Mouse (Mus musculus) hematopoietic stem cell, adult 5-6 weeks (primary cell): Measurements from ENCODE around the gene Pde6h. TPM values are rescaled to one million over a fixed set of nuclear protein-coding genes. Genes with fewer than 3 reads are reported as not detected.
"Not testable (repeated sequence)": the region's sequence is repeated elsewhere in the genome, so short reads cannot be mapped to it uniquely, and the experiment has no call there.

Source experiments
- ATAC-seq, 2 experiments: fragments of 125-278 bp in 1 of 2; replicated peaks in 1 of 2; 2 replicates each; pipeline ENCODE4 v1.8.0; 2016 to 2017; ENCODE audit warnings: inconsistent platforms in 2 of 2, mild to moderate bottlenecking in 2 of 2, moderate number of reproducible peaks in 2 of 2, low read depth in 1 of 2, moderate TSS enrichment in 1 of 2; ENCODE audit not compliant: low FRiP score in 2 of 2, poor library complexity in 2 of 2, severe bottlenecking in 2 of 2, insufficient read depth in 1 of 2, low TSS enrichment in 1 of 2
- total RNA-seq: library from RNA; stranded (forward); fragments of 172-1452, 232-1000 nt; gene quantifications from 2 replicates; pipeline ENCODE4 v1.2.3, GENCODE M21; 2017

Gene Pde6h
- total RNA-seq, 1 experiment from 2014 or later = not detected

DNA sequence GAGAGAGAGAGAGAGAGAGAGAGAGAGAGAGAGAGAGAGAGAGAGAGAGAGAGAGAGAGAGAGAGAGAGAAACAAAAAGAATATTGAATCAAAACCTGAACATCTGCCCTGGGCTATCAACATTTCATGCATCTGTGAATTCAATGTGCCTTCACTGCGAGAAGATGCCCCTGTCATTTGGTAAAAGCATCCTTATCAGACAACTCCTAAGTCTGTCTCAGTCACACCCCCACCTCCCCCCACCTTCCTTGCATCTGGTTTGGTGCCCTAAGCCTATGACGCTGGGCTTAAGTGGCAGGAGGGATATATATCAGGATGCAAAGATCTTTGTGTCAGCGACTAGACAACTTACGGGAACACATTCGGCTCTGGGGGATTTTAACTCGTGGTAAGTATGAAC is 30.6 kb downstream of the Pde6h start:
- ATAC-seq = no peak

DNA sequence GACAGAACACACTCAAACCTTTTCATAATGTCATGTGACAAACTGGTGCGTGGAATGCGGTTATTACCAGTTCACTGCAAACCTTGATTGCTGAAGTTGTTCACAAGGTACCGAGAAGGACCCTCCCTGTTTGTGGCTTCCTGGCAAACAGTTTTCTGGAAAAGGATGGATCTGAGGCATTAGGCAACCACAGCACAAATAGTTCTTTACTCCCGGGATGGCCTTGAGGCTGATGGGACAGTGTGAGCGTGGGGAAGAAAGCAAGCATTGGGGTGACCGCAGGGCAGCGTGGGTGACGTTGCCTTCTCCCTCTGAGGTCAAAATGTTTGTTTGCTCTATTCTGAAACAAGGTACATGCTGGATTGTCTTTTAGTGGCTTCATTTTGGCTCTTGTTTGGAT is 31.1 kb downstream of the Pde6h start:
- ATAC-seq = no peak

DNA sequence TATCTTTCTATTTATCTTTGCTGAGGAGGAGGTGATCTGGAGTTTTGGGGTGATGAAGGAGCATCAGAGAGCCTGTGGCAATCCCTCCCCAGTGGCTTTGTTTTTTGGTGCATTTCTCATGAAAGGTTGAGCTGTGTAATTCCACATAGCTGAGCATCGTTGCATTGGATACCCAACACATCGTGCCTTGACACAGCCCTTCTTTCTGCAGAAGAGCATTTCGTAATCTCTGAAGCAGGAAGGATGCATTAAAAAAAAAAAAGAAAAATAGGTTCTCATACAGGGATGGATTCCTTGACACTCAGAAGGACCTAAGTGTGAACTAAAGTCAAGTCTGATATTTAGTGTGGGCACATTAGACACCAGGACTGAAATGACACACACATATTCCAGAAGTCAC is 31.6 kb downstream of the Pde6h start:
- ATAC-seq = no peak

DNA sequence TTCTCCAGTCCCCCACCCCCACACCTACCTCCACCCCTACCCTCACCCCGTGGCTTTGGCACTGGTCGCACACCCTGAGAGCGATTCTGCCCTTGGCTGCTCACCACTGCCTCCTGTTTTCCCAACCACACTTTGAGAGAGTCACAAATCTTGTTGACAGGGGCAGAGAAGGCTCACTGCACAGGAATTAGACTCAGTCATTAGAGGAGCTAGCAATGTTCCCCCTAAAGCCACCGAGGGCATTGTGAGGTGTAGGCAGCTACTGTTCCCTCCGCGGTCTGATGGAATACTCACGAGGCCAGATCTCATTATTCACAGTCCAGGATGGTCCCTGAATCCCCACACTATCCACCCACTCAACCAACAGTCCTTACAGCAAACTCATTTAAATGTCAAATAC is 33.4 kb downstream of the Pde6h start:
- ATAC-seq = peak; percentile 91 to 93

DNA sequence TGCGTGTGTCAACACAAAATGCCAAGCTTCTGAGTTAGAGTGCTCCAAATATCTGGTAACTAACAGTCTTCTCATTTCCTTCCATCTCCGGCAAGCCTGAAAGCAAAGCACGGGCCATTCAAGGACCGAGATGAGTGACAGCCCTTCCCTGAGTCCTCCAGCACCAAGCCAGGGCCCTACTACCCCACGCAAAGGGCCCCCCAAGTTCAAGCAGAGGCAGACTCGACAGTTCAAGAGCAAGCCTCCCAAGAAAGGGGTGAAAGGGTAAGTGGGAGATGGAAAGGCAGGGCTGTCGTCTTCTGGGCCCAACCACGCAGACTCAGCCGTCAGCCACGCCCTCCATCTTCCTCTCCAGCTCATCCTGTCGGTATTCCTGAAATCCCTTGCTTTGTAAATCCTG is 35.5 kb downstream of the Pde6h start:
- ATAC-seq = no peak

DNA sequence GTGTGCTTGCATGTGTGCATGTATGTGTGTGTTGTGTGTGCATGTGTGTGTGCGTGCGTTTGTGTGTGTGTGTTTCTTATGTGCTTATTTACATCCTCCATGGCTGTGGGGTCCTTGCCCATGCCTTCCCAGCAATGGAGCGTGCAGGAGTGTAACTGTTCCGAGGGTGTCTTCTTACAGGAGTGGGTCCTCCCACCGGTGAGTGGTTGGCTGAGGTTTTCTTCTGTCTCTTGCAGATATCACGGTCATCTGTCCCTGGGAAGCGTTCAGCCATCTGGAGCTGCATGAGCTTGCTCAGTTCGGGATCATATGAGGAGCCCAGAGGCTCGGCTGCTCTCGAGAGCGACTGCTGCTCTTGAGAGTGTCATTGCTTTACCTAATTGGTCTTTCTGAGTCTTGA is 39.3 kb downstream of the Pde6h start:
- ATAC-seq = no peak

DNA sequence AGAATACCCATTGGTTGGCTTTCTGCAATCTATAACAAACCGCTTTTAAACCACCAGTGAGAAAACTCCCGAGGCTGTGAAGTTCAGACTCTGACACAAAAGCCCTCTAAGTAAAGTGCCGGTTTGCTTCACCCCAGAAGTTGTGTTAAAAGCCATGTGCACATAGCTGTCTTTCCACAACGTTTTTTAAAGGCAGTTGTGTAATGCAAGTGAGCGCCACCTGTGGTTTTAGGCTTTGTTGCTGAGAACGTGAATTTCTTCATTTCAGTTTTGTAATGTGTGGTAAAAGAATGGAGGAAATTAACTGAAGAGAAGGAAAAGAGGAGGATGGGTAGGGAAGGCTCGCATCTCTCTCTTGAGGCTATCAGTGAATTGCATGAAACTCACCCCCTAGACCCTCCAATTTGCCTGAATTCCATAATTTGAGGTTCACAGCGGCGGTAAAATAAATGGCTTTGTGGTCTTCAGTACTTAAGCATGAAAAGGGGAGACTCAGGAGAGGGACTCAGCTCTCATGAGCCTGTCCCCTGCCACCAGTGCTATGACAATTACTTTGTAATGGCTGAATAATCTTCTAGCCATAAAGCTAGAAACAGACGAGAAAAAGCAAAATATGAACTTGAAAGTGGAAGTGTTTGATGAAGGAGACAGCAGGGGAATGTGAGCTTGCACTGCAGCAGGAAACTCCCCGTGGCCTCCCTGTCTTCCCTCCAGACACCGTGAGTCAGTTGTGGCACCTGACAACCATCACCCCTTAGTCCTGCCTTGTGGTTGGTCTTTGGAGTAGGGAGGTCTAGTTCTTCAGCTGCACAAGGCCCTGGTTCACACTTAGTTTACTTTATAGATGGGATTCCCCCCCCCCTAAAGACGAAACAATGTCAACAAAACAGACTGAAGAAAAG is 41.2 kb downstream of the Pde6h start:
- peak; percentile 62 to 72 for ATAC-seq

DNA sequence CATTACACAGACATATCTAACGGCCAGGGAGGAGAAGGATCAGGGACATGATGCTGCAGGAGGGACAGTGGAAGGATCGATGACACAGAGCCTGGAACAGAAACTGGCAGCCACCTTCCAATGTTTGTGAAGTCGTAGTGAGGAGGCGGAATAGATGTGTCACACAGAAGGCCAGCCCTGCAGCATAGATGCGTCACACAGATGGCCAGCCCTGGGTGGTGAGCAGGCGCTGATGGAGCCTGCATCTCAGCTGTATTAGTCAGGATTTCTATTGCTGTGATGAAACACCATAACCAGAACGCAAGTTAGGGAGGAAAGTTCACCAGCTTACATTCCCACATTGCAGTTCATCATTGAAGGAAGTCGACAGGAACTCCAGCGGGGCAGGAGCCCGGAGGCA is 42.3 kb downstream of the Pde6h start:
- ATAC-seq = no peak

DNA sequence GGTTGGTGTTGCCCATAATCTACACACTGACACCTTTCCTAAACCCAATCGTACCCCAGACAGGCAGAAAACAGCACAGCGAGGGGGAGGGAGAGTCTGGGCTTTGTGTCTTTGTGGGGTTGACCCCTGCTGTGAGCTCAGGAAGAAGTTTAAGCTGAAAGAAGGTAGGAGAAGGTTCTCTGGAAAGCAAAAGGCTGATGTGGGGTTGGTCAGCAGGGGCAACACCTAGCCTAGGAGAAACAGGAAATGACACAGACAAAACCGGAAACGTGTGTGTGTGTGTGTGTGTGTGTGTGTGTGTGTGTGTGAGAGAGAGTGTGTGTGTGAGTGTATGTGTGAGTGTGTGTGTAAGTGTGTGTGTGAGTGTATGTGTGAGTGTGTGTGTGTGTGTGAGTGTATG is 43.8 kb downstream of the Pde6h start:
- ATAC-seq = 0 out of 4 replicates have a peak, but pooled peaks of 1 of the 2 experiments have one; percentile 23

DNA sequence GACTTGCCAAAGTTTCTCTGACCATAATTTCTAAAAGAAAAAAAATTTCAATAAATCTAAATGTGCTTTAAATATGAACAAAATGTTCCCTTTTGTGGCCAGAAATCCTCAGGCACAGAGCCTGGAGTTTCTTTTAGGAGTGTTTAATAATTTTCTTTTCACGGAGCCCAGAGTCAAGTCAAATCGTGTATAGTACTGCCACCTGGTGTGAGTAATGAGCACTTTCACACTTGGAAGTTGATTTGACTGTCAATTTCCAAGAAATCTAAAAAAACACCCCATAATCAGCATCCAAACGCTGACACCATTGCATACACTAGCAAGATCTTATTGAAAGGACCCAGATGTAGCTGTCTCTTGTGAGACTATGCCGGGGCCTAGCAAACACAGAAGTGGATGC is 45.2 kb downstream of the Pde6h start:
- not testable (repeated sequence) for ATAC-seq

DNA sequence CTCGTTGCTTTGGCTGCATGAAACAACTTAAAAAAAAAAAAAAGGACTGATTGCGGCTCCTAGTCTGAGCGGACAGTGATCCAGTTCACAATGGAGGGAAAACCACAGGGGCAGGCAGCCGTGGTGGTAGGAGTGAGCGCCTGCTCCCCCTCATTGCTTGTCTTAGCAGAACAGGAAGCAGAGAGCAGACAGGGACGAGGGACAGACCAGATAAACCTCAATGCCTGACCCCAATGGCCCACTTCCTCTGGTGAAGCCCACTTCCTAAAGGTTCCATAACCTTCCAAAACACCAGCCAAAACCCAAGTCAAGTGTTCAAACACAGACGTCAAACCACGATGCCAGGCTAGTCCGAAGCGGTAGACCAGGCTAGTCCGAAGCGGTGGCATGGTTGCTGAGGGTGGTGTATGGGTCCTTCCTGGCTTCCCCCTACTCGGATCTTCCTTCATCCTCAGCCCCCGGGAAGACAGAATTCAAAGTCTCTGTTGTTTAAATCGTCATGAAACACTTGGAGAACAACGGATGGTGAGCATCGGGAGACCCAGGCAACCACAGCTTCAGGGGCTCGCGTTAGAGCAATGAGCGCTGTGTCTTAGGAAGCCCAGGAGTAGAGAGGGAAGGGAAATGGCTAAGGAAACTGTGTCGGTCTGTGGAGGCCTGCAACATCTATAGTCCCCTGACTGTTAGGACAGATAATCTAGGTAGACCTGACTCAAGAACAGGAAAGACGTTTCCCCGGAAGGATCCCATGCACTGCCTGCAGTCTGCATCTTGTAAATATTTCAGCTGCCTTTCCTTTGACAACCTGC is 55.8 kb downstream of the Pde6h start:
- ATAC-seq = peak; percentile 87 to 93

DNA sequence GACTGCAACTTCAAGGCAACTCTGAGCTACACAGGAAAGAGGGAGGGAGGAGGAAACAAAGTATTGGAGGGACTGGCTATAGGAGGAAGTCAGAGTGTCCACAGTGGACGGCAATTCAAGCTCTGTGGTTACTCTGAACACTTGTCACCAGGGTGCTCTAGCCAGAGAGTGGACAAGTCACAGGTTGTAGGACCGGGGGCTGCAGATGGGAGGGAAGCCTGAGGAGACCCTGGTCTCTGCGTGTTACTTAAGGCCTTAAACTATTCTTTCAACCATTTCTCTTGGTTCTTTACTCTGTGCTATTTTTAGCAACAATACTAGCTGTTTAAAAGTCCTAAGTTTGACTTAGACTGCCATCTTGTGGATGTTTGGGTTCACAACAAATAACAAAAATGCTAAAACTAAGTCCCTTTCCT is 56.7 kb downstream of the Pde6h start:
- ATAC-seq = peak; percentile 59 to 62; a peak in 3 of 4 replicates

DNA sequence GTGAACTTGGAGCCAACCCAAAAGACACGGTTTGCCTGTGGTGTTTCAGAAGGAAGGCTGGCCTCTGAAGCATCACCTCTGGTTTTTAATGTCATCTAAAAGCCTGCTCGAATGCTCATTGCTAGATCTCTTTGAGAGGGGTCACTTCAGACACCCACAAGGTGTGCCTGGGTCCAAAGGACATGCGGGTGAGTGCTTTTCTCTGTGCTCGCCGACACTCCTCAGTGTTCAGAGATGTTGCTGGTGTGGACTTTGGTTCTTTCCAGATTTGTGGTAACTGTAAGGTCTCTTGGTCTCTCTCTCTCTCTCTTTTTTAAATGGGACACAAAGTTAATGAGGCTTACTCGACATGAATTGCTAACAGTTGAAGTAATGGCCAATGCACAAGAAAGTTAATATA is 58.9 kb downstream of the Pde6h start:
- no peak for ATAC-seq

DNA sequence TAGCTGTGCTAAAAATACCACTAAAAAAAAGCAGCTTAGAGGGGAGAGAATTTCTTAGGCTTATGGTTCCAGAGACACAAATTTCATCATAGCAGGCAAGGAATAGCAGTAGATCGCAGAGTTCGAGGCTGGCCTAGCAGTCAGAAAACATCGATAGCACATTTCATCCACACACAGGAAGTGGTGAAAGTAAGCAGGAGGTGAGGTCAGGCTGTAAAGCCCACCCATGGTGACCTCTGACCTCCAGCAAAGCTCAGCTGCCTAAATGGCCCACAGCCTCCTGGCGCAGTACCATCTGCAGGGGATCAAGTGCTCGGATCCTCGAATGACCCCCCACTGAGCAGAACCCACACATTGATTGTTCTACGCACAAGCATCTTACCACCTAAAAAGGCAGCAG is 59.6 kb downstream of the Pde6h start:
- ATAC-seq = no peak

DNA sequence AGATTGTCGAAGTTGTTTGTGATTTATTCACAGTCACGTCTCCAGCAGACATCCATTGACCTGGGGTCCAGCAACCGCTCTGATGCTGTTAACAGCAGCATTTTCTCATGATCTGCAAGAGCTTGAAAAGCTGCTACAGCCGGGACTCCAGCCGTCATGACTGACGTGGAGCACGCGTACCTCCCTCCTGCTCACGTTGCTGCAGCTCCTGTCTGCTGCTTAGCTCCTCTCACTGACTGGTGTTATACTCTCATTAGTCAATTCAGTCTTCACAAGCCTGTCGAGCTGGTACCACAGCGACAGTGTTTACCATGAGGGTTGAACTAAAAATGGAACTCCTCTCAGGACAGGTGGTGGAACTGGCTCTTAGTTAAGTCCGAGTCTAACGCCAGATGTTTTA is 62.4 kb downstream of the Pde6h start:
- no peak for ATAC-seq

DNA sequence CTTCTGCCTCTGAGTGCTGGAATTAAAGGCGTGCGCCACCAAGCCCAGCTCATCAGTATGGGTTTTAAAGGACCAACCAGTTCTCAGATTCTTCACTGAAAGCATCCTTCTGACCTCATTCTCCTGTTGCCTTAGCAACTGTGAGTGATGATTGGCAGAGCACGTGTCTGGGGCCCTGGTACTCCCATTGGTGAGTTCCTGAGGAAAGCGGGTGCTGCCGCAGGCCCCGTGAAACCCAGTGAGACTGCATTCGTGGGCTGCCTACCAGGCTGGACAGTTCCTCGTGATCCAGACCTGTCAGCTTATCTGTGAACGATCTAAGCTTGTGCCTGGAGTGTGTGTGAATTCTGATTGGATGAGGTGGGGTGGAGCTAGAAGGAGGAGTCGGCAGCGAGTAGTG is 63.1 kb downstream of the Pde6h start:
- no peak for ATAC-seq

DNA sequence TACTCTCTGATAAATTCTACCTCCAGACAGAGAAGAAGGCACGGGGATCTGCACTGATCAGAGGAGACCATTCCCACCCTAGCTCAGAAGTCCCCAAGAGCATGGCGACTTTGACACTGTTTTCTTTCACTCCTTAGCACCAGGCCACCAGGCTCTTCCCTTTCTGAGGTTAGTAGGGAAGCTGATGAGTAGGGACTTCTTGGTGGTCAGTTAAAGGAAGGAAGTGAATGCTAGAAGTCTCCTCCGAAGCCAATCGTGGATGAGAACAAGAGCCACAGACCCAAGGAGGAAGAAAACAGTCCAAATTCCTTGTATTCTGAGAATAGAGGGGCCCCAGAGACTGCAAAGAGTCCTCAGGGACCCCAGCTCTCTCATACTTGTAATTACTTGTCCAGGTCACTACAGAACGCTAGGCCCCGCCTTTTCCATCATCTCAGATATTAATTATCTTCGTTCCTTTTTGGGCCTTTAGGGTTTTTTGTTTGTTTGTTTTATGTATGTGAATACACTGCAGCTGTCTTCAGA is 65.0 kb downstream of the Pde6h start:
- ATAC-seq = peak; percentile 54 to 69

DNA sequence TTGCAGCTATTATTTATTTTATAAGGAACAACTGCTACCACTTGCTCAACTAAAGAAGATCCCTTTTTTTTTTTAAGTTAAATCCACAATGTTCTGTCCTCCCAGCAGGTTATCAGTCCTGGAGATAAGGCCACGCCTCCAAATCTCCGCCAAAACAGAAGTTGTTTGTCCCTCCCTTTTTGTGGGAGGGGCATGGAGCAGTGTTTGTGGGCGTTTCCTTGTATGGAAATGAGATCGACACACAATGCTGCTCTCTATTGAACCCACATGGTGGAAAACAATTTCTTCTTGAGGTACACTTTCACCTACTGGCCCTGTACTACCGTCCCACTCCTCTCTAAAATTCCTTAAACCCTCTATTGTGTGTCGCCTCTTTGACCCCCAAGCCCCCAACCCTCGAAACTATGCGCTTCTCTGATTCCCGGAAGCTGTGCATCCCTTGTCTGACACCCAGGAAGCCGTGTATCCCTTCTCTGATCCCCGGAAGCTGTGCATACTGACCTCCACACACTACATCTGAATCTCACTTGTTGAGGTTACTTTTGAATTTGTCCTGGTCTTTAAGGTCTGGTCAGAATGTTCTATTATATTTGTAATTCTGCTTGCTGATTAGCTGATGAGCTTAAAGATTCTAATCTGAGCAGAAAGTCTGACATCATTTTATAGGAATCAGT is 66.3 kb downstream of the Pde6h start:
- ATAC-seq = no peak
